Mouse (Mus musculus): Measurements from ENCODE around the gene Rtn1. TPM values are rescaled to one million over a fixed set of nuclear protein-coding genes. Genes with fewer than 3 reads are reported as not detected.

Gene Rtn1
- total RNA-seq, 2 experiments from 2014 or later, result not detected

DNA sequence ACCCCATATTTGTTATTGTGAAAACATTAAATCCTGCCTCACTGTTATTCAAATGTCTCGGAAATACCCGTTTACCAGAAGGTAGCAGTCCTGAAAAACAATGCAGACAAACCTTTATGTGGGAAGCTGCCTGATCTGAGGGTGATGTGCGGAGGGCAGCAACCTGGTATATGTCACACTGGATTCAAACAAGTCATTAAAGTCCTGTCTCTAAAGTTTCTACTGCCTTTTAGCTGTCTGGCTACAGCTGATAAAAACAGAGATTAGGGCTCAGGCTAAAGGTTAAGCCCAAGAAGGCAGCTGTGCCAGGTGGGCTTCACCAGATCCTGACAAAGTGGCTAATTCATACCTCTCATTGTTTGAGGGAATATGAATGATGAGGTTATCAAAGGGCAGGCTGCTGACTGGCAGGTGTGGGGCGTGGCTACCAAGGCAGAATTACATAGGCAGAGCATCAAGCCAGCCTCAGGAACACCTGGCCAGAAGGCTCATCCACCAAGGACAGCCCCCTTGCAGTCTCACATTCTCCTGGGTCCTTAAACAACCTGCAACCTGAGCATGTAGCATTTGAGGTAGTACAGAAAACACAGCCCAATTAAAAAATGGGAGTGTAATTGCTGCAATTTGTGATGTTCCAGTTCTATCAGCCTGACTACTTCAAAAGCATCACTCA is 121.4 kb downstream of the Rtn1 start:
- ATAC-seq (replicated peaks; ENCODE audit: low FRiP score, poor library complexity, severe bottlenecking), result no peak

GRCm38 (mm10) chr12:72285366-72286345 is 123.2 kb downstream of the Rtn1 start:
- ATAC-seq (replicated peaks; ENCODE audit: low FRiP score, poor library complexity, severe bottlenecking), result no peak

DNA sequence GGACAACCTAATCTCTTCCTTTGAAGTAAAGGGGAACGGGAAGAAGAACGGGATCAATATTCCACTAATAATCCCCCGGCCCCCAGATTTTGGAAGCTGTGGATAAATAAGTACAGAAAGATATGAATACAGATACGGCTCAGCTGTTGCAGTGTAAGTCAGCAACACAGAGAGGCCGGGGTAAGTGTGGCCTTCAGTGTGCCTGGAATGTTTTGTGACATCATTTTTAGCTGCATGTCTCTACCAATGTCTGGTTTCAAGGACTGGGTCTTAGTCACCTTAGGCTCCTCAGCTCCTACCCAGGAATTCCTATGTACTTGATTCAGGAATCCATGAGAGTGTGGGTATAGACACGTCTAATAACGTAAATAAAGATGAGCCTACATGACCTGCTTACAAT is 124.3 kb downstream of the Rtn1 start:
- no peak for ATAC-seq (replicated peaks; ENCODE audit: low FRiP score, poor library complexity, severe bottlenecking)

GRCm38 (mm10) chr12:72279129-72279875 is 129.6 kb downstream of the Rtn1 start:
- no peak for ATAC-seq (replicated peaks; ENCODE audit: low FRiP score, poor library complexity, severe bottlenecking)

DNA sequence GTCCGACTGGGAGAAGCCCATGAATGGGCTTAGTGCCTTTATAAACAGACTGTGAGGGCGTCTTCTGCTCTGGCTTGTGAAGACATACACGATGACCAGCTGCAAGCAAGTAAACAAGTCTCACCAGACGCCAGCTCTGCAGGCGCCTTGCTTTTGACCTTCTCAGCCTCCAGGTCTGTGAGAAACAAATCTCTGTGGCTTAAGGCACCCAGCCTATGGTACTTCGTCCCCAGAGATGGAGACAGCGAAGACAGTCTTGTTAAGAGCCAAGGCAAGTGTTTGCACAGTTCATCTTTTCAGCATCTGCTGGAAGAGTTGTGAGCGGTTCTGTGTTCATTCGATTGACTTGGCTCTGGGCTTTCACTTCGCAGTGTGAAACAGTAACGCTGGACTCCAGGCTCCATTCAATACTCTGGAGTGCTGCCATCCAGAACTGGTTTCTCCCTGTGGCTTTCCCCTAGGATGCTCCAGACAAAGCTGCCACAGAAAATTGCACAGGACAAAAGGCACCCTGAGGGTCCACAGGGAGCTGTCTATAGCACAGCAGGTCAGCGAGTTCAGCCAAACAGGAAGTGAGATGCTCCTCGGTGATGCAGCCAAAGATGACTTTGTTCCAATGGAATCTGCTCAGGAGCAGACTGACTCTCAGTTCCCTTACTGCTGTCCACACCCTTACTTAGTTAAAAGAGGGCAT is 135.0 kb downstream of the Rtn1 start:
- no peak for ATAC-seq (replicated peaks; ENCODE audit: low FRiP score, poor library complexity, severe bottlenecking)

DNA sequence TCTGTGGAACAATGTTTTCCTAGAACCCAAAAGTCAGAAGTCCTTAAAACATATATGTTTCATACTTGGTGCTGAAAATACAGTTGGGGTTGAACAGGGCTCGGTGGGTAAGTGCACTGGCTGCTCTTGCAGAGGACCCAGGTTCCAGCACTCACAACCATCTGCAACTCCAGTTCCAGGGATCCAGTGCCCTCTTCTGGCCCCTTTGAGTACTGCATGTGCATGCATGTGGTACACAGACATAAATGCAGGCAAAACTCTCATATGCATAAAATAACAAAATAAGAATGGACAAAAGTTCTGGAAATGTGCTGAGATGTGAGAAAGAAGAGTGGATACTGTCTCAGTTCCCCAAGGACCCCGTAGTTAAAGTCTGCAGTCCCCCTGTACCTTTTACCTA is 141.2 kb downstream of the Rtn1 start:
- no peak for ATAC-seq (replicated peaks; ENCODE audit: low FRiP score, poor library complexity, severe bottlenecking)

DNA sequence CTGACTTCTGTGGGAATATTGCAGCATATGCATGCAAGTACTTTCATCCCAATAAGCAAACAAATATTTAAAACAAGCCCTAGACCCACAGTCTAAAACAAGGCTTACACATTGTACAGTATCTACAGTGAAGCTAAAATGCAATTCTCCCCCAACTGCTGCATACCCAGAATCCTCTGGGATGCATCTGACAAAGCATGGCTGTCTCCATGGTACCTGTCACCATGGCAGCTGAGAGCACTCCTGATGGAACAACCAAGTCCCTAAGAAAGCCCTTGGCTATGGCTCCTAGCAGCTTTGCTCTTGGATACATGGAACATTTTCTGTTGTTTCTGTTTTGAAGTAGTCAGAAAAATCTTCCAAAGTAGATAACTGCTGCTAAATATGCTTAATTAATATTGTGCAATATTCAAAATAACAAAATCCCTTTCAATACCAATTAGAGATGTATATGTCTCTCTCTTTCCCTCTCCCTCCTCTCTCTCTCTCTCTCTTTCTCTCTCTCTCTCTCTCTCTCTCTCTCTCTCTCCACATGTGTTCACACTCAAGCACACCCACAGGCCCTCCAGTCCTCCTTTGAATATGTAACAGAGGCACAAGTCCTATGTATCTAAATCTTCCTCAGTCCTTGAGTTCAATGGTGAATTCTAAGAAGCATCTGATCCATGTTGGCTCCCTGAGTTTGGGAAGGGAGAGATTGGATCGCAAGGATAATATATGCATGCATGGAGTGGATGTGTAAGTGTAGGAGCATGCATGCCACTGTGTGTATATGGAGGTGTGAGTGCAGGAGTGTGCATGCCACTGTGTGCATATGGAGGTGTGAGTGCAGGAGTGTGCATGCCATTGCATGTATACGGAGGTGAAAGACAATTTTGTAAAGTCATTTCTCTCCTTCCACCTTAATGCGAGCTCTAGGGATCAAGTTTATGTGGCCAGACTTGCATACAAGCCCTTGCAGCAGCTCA is 143.3 kb downstream of the Rtn1 start:
- no peak for ATAC-seq (replicated peaks; ENCODE audit: low FRiP score, poor library complexity, severe bottlenecking)

DNA sequence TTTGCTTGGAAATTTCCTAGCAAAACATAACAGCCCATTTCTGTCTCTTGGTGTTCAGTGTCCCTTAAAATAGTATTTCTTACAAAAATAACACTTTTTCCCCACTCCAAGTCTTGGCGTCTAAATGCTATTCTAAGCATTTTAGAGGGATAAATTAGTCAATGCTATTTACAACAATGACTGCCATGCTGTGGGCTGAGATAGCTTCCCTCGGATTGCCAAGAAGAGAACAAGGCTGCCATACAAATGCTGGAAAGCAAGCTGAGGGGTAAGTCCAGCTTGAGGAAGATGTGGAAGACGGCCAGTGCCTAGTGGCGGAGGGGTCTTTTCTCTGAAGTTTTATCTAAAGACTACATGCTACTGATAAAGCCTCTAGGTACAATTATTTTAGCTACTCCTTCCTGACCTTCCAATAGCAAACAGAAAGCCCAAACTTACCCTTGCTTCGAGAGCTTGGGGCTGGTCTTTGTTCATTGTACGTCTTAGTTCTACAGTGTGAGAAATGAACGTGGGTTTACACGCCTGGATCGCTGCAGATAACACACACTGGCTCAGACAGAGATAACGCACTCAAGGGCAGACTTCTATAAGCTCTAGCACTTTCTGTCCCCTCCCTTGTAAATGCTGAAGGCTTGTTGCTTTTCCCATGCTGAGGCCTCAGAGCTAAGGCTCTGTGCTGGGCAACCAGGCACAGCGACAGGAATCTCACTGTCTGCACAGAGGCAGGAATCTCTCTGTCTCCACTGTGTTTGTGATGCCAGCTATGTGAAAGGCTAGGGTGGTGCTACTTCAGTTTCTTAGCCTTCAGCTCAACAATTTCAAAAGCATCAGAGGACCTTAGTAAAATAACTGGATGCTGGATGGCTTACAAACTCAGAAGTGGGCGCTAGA is 145.4 kb downstream of the Rtn1 start:
- no peak for ATAC-seq (replicated peaks; ENCODE audit: low FRiP score, poor library complexity, severe bottlenecking)

- no peak for ATAC-seq (replicated peaks; ENCODE audit: low FRiP score, poor library complexity, severe bottlenecking)
These were observed 151.9 kb downstream of the Rtn1 start for GRCm38 (mm10) chr12:72257000-72257399.

- no peak for ATAC-seq (replicated peaks; ENCODE audit: low FRiP score, poor library complexity, severe bottlenecking)
These were observed 155.8 kb downstream of the Rtn1 start for GRCm38 (mm10) chr12:72253040-72253439.

DNA sequence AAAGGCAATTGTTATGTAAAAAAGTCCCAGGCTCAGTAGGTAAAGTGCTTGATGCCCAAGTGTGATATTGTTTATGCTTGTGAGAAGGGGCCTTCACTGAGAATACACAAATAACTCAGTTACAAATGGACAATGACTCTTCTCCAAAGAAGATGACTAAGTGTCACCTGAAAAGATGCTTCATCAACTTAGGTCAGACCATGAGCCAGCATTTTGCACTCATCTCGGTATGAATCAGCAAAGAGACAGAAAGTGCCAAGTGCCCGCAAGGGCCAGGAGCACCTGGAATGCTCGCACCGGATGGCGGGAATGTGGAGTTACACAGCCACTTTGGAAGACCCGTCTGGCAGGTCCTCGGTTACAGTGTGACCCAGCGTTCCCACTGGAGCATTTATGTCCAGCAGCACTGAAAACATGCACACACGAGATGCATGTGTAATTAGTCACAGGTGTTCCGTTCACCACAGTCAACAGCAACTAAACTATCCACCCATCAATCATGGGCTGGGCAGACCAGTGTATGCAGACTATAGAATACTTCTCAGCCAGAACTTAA is 156.9 kb downstream of the Rtn1 start:
- no peak for ATAC-seq (replicated peaks; ENCODE audit: low FRiP score, poor library complexity, severe bottlenecking)

DNA sequence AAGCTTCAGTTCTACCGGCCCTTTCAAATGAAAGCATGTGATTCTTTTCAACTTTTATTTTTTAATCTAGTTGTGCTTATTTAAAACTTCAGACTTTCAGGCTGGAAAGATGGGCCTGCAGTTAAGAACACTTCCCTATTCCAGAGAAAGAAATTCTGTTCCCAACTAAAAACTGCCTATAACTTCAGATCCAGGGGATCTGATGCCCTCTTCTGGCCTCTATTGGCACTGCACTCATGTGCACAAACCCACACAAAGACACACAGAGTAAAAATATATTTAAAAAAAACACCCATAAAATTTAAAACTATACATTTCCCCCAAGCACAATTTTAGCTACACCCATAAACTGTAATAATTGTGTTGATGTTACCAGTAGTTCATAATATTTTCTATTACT is 163.9 kb downstream of the Rtn1 start:
- no peak for ATAC-seq (replicated peaks; ENCODE audit: low FRiP score, poor library complexity, severe bottlenecking)

DNA sequence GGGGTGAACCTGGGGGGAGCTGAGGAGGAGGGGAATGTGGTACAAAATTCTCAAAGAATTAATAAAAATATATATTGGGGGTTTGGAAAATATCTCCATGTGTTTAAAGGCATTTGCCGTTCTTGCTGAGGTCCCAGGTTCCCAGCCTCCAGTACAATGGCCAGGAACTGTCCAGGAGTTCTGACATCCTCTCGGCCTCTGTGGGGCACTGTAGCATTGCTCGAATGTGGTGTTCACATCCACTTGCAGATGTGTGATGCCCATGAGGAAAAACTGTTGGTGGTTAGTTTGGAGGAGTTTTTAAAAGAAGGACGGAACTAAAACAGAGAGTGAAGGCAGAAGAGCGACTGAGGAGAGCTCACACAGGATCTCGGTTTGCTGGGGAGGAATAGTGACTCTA is 166.0 kb downstream of the Rtn1 start:
- no peak for ATAC-seq (replicated peaks; ENCODE audit: low FRiP score, poor library complexity, severe bottlenecking)

DNA sequence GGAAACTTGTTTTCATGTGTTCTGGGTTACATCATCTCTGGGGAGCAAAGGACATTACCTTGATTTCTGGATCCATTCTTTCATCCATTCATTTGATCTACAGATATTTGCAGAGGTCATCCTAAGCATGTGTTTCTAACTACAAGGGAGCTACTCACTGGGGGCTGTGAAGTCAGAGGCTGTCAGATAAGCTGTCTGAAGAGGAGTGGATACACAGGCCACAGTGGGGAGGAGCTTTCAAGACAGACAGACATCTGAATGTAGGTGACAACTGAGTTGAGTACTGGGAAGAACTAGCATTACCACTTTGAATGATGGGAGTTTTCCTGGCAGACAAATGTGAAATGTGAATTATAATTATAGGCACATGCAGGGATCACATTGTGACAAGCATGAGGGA is 168.3 kb downstream of the Rtn1 start:
- no peak for ATAC-seq (replicated peaks; ENCODE audit: low FRiP score, poor library complexity, severe bottlenecking)

GRCm38 (mm10) chr12:72239230-72239894 is 169.5 kb downstream of the Rtn1 start:
- no peak for ATAC-seq (replicated peaks; ENCODE audit: low FRiP score, poor library complexity, severe bottlenecking)

DNA sequence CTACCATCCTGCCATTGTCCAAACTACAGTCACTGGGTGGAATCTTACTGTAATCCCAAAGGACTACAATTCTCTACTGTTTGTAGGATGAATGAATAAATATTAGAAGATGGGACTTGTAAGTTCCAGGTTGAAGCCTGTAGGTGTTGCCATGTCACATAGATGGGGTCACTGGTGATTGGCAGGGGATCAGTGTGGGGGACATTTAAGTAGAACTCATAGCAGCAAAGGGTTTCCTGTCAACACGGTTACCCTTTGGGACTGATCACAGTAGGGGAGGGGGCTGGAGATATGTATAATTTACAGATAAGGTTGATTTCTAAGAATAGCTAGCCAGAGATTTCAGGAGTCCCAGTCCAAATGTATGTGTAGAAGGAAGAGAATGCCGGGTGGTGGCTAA is 171.6 kb downstream of the Rtn1 start:
- no peak for ATAC-seq (replicated peaks; ENCODE audit: low FRiP score, poor library complexity, severe bottlenecking)

GRCm38 (mm10) chr12:72236564-72237011 is 172.3 kb downstream of the Rtn1 start:
- no peak for ATAC-seq (replicated peaks; ENCODE audit: low FRiP score, poor library complexity, severe bottlenecking)

Data from erythroblast, adult 5-6 weeks (primary cell).